Mouse (Mus musculus) thymus, adult 18-20 months (tissue): ENCODE results near the gene Msi2.

Source experiments
- DNase-seq, 2 experiments: peaks; one replicate each; pipeline ENCODE4 v3.0.0; 2022; ENCODE audit warnings: mixed read lengths in 2 of 2

Gene Msi2

DNA sequence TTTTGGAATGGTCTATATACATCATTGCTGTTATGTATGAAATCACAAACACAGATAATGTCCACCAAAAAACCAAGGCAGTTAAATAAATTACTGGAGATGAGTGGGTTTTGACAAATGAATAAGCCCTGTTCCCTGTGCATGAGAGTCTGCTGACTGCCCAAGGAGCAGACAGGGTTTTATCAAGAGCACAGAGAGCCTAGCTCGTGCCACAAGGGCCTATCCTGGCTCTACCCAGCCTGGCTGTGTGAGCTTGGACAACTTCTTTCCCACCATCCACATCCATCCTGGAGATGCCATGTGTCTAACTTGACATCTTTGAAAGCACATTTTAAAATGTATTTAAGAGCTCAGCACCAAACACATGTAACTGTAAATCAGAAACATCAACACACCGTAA, 132.4 kb downstream of the Msi2 start:
- DNase-seq, result no peak

DNA sequence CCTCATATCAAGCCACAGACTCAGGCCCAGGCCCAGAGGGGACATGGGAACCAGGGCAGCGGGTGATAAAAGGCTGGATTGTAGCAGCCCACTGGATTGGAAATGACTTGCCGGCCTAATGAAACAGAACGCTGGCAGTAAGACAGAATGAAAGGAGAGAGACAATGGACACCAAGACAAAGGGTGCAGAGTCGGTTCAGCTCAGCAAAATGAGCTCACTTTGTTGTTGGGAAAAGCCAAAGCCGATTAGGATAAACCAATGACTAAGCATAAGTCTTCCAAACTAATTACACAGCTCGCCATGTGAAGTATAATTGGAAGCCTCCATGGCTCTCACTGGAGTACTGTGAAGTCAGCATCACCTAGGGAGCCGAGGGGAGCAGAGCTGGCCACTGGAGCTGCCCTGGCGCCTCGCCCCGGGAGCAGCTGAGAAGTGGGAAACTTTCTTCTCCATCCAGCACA, 133.1 kb downstream of the Msi2 start:
- no peak for DNase-seq

DNA sequence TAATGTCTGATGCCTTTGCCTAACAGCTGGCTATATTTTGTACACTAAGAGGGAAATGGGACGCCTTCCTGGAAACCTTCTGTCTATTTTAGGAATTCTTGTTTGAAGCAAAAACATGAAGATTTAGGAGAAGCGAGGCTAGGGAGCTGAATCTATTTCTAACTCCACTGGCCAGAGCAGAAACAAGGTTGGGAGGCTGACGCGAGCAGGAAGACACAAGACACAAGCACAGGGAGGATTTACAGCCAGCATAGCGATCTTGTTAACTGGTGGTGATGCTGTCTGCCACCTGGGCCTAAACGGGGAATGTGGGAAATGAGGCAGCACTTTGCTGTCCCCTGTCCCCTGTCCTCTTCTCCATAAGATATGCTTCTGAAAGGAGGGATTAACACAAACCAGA, 134.4 kb downstream of the Msi2 start:
- no peak for DNase-seq

DNA sequence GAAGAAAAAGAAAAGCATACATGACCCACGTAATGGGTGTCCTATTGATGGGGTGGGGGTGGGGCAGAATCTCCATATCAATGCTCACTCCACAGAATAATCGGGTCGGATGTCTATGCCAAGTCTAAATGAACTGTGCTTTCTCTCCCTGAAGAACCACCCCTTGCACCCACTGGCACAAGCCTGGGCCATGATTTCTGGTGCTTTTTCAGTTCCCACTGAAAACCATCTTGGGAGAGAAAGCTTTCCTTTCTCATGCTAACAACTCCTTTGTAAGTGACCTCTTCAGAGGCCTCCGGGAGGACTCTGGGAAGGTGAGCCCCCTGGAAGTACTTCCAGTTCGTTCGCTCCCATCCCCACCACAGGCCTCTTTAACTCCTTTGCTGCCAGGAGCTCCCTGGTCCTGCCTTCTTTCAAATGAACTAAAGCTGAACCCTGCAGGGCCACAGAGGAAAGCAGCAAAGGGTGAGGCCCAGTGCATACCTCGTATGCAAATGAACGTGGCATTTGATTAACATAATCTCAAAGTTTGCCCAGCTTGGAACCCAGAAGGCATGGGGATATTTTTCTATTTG, 135.0 kb downstream of the Msi2 start:
- no peak for DNase-seq

DNA sequence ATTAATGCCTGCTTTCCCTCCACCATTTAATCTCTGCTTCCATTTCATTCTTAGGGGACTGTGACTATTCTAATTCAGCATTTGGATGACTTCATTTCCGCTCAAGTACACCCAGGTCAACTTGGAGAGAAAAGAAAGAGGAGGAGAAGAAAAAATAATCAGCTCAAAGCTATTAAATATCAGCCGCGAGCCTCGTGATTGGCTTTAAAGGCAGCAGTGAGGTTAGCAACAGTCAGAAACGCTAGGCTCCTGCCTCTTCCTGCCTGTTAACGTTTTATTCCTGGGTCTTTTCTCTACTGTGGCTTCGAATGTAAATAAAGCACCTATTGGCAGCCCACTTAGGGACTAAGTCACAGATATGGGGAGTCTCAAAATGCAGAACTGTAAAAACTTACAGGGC, 135.5 kb downstream of the Msi2 start:
- DNase-seq, result no peak

DNA sequence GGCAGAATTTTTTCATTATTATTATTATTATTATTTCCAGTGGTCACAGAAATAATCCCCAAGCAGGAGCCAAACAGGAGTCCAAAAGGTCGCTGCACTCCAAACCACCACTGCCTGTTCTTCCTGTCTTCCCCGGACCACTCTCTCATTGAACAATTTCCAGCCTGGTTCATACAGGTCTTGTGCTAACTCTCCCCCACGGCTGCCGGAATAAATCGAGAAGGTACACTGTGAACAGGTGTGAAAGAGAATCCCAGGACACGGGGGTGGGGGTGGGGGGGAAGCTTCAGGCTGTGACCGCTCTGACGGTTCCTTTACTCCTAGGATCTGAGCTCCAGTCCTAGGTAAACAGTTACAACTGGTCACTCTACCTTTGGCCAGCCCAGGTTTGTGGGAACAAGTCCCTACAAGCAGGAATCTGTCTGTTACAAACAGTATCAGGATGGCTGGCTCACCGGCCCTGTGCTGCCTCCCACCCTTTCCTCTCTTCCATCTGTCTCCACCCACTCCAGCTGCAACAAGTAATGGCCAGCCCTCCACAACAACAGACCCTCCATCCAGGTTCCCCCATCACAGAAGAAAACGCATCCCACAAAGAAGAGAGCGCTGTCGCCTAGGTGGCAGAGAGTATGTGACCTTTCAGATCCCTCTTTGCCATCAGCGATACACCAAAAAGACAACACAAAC, 136.1 kb downstream of the Msi2 start:
- no peak for DNase-seq

DNA sequence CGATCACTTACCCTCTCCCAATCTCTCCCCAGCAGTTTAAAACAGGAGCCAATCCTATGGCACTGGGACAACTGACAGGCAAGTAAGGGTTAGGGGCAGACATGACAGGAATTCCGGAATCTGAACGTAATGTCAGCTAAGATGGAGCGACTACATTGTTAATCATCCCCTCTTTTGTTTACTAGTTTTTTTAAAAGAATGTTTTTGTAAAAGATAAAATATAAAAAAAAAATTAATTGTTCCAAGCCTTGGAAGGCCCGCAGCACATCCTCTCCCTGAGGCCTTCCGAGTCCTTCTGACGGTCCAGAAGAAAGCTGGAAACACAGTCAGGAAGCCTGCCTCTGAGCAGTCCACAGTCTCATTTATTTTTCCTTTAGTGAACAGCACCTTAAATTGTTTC, 136.9 kb downstream of the Msi2 start:
- no peak for DNase-seq

DNA sequence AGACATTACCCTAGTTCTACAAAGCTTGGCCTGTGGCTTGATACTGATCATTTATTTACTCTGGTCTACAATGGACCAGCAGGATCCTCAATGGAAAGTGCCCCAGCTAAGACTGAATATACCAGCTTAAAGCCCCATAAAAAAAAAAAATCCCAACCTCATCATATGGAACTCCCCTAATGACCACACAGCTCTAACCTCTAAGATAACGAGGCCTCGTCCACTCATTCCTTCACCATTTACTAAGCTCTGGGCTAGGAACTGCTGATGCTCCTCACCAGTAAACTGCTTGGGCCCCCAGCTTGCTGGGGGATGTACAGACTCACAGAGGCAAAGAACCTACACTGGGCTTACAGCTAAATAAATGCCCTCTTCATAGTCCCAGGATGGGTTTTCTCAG, 139.6 kb downstream of the Msi2 start:
- DNase-seq, result no peak

DNA sequence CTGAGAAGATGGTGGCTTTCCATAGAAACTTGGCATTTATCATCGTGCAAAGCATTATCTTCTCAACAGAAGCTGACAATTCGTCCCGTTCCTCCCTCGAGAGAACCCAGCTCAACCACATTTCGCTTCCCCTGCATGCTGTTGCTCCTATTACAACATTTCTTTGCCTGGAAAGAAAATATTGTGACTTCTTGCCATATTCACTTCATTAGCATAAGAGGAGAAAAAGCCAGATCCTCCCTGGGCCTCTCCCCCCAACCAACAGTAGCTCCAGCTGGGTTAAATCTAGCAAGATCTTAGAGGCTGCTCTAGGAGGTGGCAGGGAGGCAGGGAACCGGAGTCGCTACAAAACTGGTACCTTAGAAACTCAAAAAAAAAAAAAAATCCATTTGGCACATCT, 141.2 kb downstream of the Msi2 start:
- DNase-seq, result no peak

DNA sequence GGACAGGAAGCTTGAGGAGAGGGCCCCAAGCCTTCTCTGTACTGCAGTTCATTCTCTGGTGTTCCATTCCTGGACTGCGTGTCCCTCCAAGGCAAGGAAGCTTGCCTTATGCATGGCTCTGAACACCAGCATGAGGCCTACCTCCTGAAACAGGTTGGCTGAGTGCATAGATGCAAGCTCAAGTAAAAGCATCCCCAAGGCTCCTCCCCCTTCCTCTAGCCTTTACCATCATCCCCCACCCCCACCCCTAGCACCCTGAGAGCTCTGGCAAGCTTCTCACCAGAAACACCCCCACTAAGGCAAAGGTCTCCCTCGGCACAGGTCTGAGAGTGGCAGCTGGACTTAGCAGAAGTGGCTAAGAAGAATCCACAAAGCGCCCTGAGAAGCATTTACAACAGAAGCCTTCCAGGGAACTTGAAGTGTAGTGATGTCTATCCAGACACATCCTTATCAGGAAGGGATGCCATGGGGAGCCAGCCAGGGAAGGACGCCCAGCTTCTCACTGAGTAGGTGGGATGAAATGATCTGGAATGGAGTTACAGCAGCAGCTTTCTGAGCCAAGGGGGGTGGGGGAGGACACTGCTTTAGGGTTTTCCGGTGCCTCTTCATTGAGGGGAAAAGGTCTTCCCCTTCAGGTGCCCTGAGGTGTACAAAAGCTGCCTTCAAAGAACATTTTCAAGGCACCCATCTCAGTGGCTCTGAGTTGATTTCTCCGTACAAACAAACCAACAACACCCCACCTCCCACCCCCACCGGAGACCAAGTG, 141.9 kb downstream of the Msi2 start:
- DNase-seq, result peak in 1 of 2 experiments; percentile 52

DNA sequence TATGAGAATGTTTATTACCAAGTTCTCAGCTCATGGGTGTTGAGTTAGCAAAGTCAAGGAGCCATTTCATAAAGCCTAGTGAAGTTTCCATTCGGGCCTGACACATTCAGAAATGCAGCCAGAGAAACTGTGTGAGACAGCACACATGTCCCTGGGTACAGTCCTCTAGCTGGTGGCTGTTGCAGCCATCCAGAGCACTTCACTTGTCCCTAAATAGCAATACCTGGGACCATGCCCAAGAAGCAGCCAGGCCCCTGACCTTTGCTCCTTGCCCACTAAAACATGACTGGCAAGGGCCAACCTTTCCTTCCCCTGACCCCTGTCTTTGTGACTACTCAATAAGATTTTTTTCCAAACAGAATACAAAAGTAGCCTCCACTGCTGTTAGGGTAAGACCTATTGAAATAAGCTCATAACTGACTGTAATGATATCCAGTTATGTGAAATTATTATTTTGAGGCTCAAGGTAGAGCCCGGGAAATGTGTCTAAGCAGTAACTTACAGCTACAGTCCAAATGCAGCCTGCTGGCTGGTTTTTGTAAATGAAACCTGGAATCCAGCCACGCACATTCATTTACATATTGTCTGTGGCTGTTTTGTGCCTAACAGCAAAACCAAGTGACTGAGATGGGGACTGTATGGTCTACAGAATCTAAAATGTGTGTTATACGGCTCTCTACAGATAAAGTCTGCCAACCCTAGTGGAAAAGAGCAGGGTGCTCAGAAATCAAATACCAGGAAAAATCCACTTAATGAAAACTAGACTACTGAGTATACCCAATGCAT, 143.5 kb downstream of the Msi2 start:
- DNase-seq, result no peak

DNA sequence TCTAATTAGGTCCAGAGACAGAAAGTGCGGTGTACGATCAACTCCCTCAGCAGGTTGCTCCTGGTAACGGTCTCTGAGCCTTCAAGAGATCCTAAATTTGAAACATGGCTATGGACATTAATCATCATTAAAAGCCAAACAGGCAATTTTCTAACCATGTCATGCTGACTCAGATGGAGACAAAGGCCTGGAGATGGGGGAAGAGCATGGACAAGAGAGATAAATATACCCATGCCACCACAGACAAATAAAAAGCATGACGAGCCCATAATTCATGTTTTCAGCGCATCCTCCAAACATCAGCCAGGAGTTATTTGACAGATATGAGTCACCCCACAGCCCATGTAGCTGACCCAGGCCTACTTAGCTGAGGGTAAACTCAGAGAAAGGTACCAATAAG, 145.3 kb downstream of the Msi2 start:
- DNase-seq, result no peak

DNA sequence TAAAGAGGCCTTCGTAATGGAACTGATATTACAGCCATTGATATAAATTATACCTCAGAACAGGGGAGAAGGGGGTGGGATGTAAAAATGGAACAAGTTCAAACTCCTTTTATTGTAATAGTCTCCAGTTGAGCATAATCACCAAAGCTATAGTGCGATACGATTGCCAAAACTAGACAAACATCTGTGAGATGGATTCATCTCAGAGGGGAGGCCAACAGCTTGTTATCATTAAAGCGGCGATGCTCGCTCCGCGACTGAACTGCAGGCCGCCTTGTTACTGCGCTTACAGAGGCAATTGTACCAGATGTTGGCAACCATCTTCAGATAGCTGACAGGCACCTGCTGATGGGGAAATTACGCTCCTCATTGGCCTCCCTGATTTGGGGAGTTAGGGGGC, 145.9 kb downstream of the Msi2 start:
- no peak for DNase-seq

DNA sequence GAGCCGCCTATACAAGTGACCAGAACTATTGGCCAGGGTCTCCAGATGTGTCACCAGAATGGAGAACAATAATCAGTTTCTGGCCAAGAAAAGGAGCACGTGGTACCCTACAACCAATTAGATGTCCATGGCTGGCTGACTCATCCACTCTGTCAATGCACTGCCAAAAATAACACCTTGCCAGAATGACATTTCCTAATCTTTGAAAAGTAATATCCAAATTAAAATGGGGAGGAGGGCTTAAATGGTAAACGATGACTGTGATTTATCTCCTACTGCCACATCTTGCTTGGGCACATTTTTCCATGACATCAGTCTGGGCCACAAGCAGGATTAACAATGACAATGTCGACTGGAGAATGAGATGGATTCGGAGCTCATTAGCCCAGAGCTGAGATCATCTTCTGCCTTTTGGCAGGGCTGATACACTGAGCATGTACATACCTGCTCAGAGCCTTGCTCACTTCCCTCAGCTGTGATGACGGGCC, 147.6 kb downstream of the Msi2 start:
- no peak for DNase-seq

DNA sequence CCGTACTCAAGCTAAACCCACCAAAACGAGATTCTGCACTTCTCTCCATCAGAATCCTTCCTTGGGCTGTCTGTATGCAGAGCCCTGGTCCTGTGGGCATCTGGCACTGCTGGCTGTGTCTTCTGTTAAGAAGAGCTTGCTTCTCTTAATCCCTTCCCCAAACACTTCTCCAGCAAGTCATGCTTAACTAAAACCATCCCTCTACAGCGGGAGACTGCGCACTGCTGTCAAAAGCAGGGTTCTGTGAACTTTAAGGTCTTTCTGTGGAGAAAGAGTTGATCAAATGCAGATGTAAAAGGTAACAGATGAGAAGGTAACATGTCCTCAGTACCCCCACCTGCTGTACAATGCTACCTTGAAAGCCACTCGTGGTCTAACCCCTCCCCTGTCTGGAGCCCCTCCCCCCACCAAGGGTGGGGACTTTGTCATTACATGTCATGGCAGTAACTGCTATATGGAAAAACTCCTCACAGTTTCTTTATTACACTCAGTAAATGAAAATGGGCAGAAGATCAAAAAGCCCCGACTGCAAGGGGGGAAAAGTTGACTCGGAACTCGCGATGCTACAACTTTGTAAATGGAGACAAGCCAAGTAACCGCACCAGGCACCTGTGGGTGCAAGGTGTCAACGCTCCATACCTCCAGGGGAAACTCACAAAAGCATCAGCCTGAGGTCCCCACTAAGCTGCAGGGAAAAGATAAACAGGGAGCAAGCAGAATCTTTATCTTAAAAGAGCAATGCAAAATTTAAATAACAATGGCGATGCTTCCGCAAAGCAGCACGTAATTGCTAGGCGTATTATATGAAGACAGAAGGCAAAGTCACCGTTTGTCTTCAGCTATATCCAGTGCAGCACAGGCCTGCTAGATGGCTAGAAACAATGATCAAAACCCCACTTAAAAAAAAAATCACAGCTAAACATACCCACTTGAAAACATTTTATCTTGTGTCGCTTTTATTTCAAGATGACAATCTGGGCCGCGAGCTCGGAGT, 151.4 kb downstream of the Msi2 start:
- DNase-seq, result no peak

DNA sequence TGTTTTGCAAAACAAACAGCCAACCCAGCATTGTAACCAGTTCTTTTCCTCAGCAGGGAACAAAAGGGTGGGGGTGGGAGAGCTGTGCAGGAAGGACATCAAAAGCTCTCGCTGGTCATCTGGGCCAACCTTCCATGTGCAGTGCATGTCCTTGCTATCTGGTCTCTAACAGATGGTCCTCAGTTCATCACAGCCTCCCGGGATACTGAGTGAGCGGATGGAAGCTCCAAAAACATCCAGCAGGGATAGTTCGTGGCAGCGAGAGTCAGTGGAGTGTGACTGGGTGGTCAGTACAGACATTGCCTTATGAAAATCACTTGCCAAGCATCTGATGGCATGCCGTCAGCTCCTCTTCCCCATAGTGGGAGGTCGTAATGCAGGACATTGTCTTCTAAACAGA, 153.5 kb downstream of the Msi2 start:
- no peak for DNase-seq

DNA sequence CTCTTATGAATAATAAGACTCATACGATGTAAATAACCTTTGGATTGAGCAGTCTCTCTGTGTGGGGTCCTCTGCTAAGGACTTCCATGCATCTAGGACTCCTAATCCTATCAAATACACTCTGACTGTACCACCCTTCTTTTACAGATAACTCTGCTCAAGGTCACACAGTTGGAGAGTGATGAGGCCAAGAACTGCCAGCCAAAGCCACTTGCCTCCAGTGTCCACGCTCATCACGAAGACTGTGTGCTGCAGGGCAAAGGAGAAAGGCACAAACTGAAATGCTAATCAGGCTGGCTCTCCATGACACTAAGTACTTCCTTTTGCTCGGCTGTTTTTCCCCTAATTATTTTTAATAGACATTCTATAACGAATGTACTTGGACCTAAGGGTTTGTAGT, 153.9 kb downstream of the Msi2 start:
- no peak for DNase-seq

DNA sequence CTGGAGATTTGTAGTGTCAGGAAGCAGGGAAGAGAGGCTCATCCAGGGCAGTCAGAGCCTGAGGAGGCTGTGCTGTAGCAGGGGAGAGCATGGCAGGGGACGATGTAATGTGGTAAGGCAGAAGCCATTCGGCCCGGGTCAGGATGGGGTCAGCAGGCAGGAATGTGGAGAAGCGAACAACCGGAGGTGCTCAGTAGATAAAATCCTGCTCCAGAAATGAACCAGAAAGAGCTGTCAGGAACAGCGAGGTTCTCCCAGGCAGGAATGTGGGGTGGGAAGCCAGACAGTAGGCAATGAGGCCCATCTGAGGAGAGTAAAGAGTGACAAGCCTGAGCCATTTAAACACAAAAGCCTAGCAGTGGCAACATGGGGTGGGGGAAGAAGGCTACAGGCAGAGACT, 157.1 kb downstream of the Msi2 start:
- no peak for DNase-seq

DNA sequence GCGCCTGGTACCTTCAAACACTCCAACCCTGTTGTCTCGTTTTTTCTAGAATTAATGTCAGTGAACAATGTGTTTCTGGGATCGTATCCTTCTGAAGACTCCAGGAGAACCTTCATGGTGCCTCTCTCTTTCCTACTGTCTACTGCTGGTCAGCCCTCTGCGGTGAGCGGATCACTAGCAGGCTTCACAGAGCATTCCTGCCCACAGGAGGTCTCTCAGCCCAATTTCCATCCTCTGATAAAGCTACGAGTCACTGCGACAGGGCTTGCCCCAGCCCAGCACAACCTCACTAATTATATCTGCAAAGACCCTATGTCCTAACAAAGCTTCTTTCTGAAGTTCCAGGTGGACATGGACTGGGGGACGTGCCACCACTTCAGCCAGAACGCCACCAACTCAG, 157.7 kb downstream of the Msi2 start:
- DNase-seq, result no peak

DNA sequence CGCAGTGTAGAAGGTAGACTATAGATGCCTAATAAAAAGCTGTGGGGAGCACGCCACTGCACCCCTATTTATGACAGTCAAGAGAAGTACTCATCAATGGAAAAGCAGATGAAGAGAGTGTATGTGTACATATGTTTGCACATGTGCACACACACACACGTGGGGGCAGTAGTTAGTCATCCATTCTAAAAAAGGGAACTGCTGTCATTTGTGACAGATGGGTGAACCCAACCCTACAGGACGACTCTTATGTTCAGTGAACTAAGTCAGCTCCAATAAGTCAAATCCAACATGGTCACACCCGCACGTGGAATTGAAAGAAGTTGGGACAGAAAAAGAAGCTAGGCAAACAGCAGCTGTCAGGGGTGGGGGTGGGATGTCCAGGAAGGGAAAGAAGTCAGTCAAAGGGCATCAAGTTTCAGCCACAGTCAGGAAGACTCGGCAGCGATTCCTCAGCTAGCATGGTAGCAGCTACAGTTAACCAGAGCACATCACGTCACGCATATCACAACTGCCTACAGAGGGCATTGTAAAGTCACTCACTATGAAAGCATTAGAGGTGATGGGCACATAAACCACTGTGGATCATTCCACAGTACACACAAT, 158.8 kb downstream of the Msi2 start:
- no peak for DNase-seq

DNA sequence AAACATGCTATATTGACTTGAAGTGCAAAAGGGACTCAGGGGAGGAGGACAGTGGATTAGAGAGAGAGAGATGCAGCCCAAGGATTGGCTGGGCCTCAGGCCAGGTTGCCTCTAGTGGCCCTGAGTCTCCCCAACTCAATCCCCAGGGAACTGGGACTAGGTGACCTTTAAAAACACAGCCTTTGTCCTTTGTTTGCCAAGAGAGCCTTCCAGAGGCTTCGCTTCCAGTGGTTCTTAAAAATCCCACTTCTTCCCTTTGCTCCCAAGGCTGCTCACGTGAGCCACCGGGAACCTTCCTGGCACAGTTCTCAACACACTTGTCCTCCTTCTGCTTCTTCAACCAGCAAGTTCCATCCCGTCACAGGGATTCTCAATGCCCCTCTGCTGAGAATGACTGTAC, 159.6 kb downstream of the Msi2 start:
- no peak for DNase-seq
